Mouse (Mus musculus) hindbrain, embryonic 10.5 days (tissue): ENCODE data around the gene Fbln2. TPM values are rescaled to one million over a fixed set of nuclear protein-coding genes. Genes with fewer than 3 reads are reported as not detected.

Experiments used
- DNase-seq: peaks from one replicate; pipeline ENCODE4 v3.0.0-alpha.2; 2017; ENCODE audit warnings: low spot score
- H3K27ac ChIP-seq: fragments of 300-500 bp; sonication (generic); 2 replicates; pipeline ENCODE4 v1.5.1; 2016; ENCODE audit warnings: mild to moderate bottlenecking, moderate library complexity
- H3K27me3 ChIP-seq: fragments of 300-500 bp; sonication (generic); 2 replicates; pipeline ENCODE4 v1.6.1; 2016; ENCODE audit warnings: mild to moderate bottlenecking; ENCODE audit not compliant: poor library complexity, insufficient read depth, severe bottlenecking
- H3K36me3 ChIP-seq: fragments of 300-500 bp; sonication (generic); 2 replicates; pipeline ENCODE4 v1.6.1; 2016; ENCODE audit warnings: mild to moderate bottlenecking, moderate library complexity
- H3K4me1 ChIP-seq: fragments of 300-500 bp; sonication (generic); replicated peaks from 2 replicates; pipeline ENCODE4 v1.6.1; 2016; ENCODE audit warnings: mild to moderate bottlenecking
- H3K4me3 ChIP-seq: fragments of 300-500 bp; sonication (generic); 2 replicates; pipeline ENCODE4 v1.5.1; 2016; ENCODE audit warnings: mild to moderate bottlenecking, moderate library complexity
- H3K9me3 ChIP-seq: fragments of 300-500 bp; sonication (generic); 2 replicates; pipeline ENCODE4 v1.6.1; 2016; ENCODE audit warnings: mild to moderate bottlenecking, moderate library complexity
- WGBS: fragments of 180-500 bp; shearing (Covaris S2); methylation state at CpG from one replicate; pipeline ENCODE4 v1.1.7; 2016; 5-methylcytosine and 5-hydroxymethylcytosine counted together
- polyA plus RNA-seq: library from polyadenylated mRNA; unstranded; fragments of >200 nt; fragmentation: Nextera tagmentation; extraction: Ambion mirVana; gene quantifications from 2 replicates; pipeline ENCODE4 v1.2.1, GENCODE M21; 2016

The Fbln2 gene
- polyA plus RNA-seq, 1 experiment from 2014 or later: 32.2 TPM

- no peaks in the 10 kb centered on the region for H3K9me3 ChIP-seq
- H3K4me3 ChIP-seq: no peak overlapping the region
- DNase-seq: no peak
- 41% methylated on average over 2 of the region's 2 CpGs for WGBS
- peak overlapping the region; percentile 65 for H3K27ac ChIP-seq
- H3K4me1 ChIP-seq: peaks cover 60% of the 10 kb centered on the region
- H3K36me3 ChIP-seq: no peaks in the 10 kb centered on the region
- no peaks in the 10 kb centered on the region for H3K27me3 ChIP-seq
Measured at GRCm38 (mm10) chr6:91237273-91237672, 25.0 kb downstream of the Fbln2 start.

DNA sequence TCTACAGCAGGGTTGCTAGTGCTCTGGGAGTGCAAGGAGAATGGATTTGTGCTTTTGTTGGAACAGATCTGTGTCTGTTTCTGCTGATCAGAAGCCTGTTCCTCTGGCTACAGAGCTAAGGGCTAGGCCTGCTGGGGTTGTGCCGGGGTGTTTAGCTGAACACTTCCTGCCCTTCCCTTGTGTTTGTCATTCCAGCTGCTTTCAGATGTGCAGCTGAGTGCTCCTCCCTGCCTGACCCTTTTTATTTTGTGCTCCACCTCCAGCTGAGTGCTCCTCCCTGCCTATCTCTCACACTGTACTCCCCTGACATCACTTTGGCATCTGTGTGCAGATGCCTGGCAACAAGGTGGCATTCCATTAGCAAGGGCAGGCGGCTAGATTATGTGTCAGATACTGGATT lies 28.3 kb downstream of the Fbln2 start:
- WGBS: 68% methylated on average over 2 of the region's 2 CpGs
- Histone ChIP-seq H3K9me3 (no peaks in the 10 kb centered on the region), H3K27me3 (peaks cover 4% of the 10 kb centered on the region; the same call in 1 of the 2 replicates), H3K4me3 (no peak overlapping the region), H3K27ac (peak overlapping the region; percentile 50; the same call in 1 of the 2 replicates), H3K36me3 (no peaks in the 10 kb centered on the region), H3K4me1 (peaks cover 59% of the 10 kb centered on the region)
- DNase-seq: no peak

- no peak for DNase-seq
- Histone ChIP-seq H3K4me3 (no peak overlapping the region), H3K9me3 (no peaks in the 10 kb centered on the region), H3K27ac (no peak overlapping the region), H3K27me3 (peaks cover 4% of the 10 kb centered on the region; the same call in 1 of the 2 replicates), H3K4me1 (peaks cover 59% of the 10 kb centered on the region), H3K36me3 (no peaks in the 10 kb centered on the region)
Measured at GRCm38 (mm10) chr6:91240964-91241363, 28.7 kb downstream of the Fbln2 start.

GRCm38 (mm10) chr6:91243395-91243794 lies 31.1 kb downstream of the Fbln2 start:
- WGBS: 95% methylated on average over 6 of the region's 6 CpGs
- DNase-seq: no peak
- Histone ChIP-seq H3K36me3 (no peaks in the 10 kb centered on the region), H3K4me1 (peaks cover 52% of the 10 kb centered on the region), H3K27me3 (peaks cover 11% of the 10 kb centered on the region; the same call in 1 of the 2 replicates), H3K9me3 (no peaks in the 10 kb centered on the region), H3K4me3 (no peak overlapping the region), H3K27ac (no peak overlapping the region)

DNA sequence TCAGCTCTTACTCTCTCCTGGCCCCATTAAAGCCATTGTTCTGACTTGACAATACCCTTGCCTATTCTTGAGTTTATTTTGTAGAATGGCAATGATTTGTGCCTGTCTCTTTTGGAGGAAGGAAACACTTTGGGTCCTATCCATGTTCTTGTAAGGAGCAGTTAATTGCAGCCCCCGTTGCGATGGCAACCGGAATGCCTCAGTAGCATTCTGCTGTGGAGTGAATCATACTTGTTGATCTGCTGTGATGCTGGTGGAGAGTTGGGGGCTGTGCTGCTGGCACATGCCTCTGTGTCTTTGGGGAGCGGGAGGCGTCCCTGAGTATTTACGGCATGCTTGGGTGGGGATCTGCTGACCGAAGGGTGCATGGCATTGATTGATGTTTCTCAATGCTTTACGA lies 32.1 kb downstream of the Fbln2 start:
- WGBS: 77% methylated on average over 8 of the region's 8 CpGs
- no peak for DNase-seq
- H3K4me3 ChIP-seq: no peak overlapping the region
- no peaks in the 10 kb centered on the region for H3K9me3 ChIP-seq
- H3K36me3 ChIP-seq: no peaks in the 10 kb centered on the region
- H3K27ac ChIP-seq: no peak overlapping the region
- peaks cover 57% of the 10 kb centered on the region for H3K4me1 ChIP-seq
- peaks cover 11% of the 10 kb centered on the region; the same call in 1 of the 2 replicates for H3K27me3 ChIP-seq

DNA sequence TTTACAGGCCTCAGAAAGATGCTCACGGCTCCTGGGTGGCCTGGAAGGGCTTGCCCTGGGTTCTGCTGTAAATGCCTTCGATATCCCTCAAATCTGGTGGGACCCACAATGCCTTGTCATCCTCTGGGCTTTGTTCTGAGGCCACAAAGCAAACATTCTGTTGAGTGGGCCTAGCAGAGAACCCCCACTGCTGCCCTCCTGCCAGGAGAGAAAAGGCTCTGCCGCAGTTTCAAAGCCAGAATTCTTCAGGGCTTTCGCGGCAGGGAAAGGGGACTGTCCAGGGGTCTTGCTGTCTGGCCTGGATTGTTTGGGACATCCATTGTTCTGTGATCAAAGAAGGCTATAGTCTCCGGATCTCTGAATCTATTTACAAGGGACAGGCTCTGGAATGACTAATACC lies 33.1 kb downstream of the Fbln2 start:
- H3K36me3 ChIP-seq: no peaks in the 10 kb centered on the region
- peaks cover 5% of the 10 kb centered on the region; the same call in 1 of the 2 replicates for H3K9me3 ChIP-seq
- H3K27ac ChIP-seq: peak overlapping the region; percentile 46; the same call in 1 of the 2 replicates
- H3K27me3 ChIP-seq: peaks cover 11% of the 10 kb centered on the region; the same call in 1 of the 2 replicates
- no peak overlapping the region for H3K4me3 ChIP-seq
- 7% methylated on average over 6 of the region's 6 CpGs for WGBS
- DNase-seq: peak; percentile 16
- peaks cover 49% of the 10 kb centered on the region for H3K4me1 ChIP-seq

GRCm38 (mm10) chr6:91247343-91247742 lies 35.1 kb downstream of the Fbln2 start:
- Histone ChIP-seq H3K4me1 (peaks cover 41% of the 10 kb centered on the region), H3K27ac (peak overlapping the region; percentile 23; the same call in 1 of the 2 replicates), H3K4me3 (no peak overlapping the region), H3K9me3 (peaks cover 5% of the 10 kb centered on the region; the same call in 1 of the 2 replicates), H3K36me3 (no peaks in the 10 kb centered on the region), H3K27me3 (peaks cover 11% of the 10 kb centered on the region; the same call in 1 of the 2 replicates)
- DNase-seq: no peak
- WGBS: 93% methylated on average over 1 of the region's 1 CpGs

GRCm38 (mm10) chr6:91248627-91249026 lies 36.4 kb downstream of the Fbln2 start:
- H3K4me3 ChIP-seq: no peak overlapping the region
- H3K27me3 ChIP-seq: 0 out of 2 replicates have a peak, but pooled peaks cover 7% of the 10 kb centered on the region
- H3K4me1 ChIP-seq: peaks cover 40% of the 10 kb centered on the region
- H3K36me3 ChIP-seq: no peaks in the 10 kb centered on the region
- H3K9me3 ChIP-seq: peaks cover 5% of the 10 kb centered on the region; the same call in 1 of the 2 replicates
- no peak for DNase-seq
- 0 out of 2 replicates have a peak overlapping the region, but pooled peaks have one; percentile 1 for H3K27ac ChIP-seq
- WGBS: 80% methylated on average over 4 of the region's 4 CpGs

DNA sequence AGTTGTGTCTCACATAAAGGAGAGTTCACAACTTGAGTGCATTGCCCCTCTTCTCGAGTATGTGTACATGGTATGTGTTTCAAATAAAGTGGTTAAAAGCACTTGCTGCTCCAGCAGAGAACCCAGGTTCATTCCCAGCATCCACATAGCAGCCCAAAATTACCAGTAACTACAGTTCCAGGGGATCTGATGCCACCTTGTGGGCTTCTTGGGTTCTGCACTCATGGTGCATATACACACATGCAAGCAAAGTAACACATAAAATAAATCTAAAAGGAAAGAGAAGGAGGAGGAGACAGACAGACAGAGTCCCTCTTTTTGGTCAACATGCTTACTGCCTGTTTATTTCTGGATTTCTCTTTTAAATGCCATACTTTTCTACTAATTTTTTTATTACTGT lies 37.5 kb downstream of the Fbln2 start:
- no peak overlapping the region for H3K4me3 ChIP-seq
- 0 out of 2 replicates have a peak, but pooled peaks cover 7% of the 10 kb centered on the region for H3K27me3 ChIP-seq
- DNase-seq: no peak
- peaks cover 5% of the 10 kb centered on the region; the same call in 1 of the 2 replicates for H3K9me3 ChIP-seq
- H3K36me3 ChIP-seq: no peaks in the 10 kb centered on the region
- H3K4me1 ChIP-seq: peaks cover 31% of the 10 kb centered on the region
- WGBS: 93% methylated on average over 1 of the region's 1 CpGs
- no peak overlapping the region for H3K27ac ChIP-seq

DNA sequence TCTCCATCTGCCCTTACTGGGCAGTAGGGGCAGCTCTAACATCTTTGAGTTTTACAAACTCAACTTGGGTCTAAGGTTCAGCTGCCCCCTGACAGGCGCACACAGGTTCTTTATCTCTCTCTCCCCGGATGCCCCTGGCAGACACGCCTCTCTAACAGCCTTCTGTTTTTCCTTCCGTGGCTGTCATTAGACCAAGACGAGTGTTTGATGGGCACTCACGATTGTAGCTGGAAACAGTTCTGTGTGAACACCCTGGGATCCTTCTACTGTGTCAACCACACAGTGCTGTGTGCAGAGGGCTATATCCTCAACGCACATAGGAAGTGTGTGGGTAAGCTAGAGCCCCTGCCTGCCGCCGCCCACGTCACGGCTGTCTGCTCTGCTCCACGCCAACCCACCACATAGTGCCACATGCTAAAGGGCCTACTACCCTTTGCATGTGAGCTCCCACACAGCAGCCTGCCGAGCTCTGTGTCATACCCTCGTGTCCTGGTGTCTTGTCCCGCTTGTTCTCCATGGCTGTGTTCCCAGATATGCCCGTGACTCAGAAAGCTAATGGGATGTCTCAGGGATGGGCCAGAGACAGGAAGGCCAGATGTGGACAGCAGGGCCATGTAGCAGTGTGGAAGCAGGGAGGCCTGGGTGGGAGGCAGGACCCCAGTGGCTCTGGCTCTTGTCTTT lies 47.3 kb downstream of the Fbln2 start:
- Histone ChIP-seq H3K9me3 (no peaks in the 10 kb centered on the region), H3K27me3 (no peaks in the 10 kb centered on the region; the same call in 1 of the 2 replicates), H3K36me3 (no peaks in the 10 kb centered on the region), H3K4me3 (no peak overlapping the region), H3K4me1 (peaks cover 35% of the 10 kb centered on the region), H3K27ac (peak overlapping the region; percentile 56; the same call in 1 of the 2 replicates)
- WGBS: 84% methylated on average over 16 of the region's 16 CpGs
- DNase-seq: no peak

GRCm38 (mm10) chr6:91260347-91260986 lies 48.2 kb downstream of the Fbln2 start:
- Histone ChIP-seq H3K4me1 (peaks cover 35% of the 10 kb centered on the region), H3K27me3 (no peaks in the 10 kb centered on the region; the same call in 1 of the 2 replicates), H3K36me3 (no peaks in the 10 kb centered on the region), H3K4me3 (no peak overlapping the region), H3K9me3 (no peaks in the 10 kb centered on the region), H3K27ac (peak overlapping the region; percentile 72; the same call in 1 of the 2 replicates)
- WGBS: 78% methylated on average over 8 of the region's 8 CpGs
- no peak for DNase-seq

DNA sequence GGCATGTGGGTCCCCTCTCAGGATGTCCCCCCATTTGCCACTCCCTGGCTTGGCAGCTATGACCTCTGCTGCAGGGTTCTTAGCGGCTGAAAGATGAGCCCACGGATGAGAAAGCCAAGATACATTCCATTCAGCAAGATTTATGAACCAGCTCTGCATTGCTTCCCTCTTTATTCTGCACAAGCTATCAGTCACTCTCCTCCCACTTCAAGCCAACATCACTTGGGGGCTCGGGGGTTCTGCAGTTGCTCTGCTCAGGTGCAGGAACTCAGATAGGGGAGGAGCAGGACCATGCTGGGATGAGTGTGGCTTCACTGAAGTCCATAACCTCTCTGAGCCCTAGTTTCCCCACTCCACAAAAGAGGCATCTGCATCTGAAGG lies 48.7 kb downstream of the Fbln2 start:
- Histone ChIP-seq H3K36me3 (no peaks in the 10 kb centered on the region), H3K9me3 (no peaks in the 10 kb centered on the region), H3K4me3 (no peak overlapping the region), H3K4me1 (peaks cover 35% of the 10 kb centered on the region), H3K27ac (peak overlapping the region; percentile 72; the same call in 1 of the 2 replicates), H3K27me3 (no peaks in the 10 kb centered on the region)
- WGBS: 48% methylated on average over 3 of the region's 3 CpGs
- DNase-seq: peak; percentile 21

- 89% methylated on average over 12 of the region's 12 CpGs for WGBS
- H3K27ac ChIP-seq: peak overlapping the region; percentile 31; the same call in 1 of the 2 replicates
- H3K27me3 ChIP-seq: no peaks in the 10 kb centered on the region
- H3K4me3 ChIP-seq: no peak overlapping the region
- DNase-seq: no peak
- peaks cover 24% of the 10 kb centered on the region for H3K4me1 ChIP-seq
- no peaks in the 10 kb centered on the region for H3K36me3 ChIP-seq
- H3K9me3 ChIP-seq: no peaks in the 10 kb centered on the region
Measured at GRCm38 (mm10) chr6:91265616-91266015, 53.4 kb downstream of the Fbln2 start.
